Mouse (Mus musculus): ENCODE measurements around the gene Sp100. TPM values are rescaled to one million over a fixed set of nuclear protein-coding genes. Genes with fewer than 3 reads are reported as not detected.
A peak's percentile ranks its signal among the peaks of the same experiment; 100 is the strongest.

The Sp100 gene
- polyA plus RNA-seq, 1 experiment from 2014 or later: 9.9 TPM

GRCm38 (mm10) chr1:85750650-85751049, 100.9 kb downstream of the Sp100 start:
- Histone ChIP-seq H3K36me3 (ENCODE audit: control insufficient read depth, insufficient read depth) (no peaks in the 10 kb centered on the region), H3K4me2 (ENCODE audit: low read depth, low read length) (peak overlapping the region; percentile 7; the same call in 1 of the 2 replicates), H3K9me3 (replicated peaks; ENCODE audit: control insufficient read depth, low read length) (no peaks in the 10 kb centered on the region), H3K9ac (ENCODE audit: low read length) (no peak overlapping the region), H3K27me3 (ENCODE audit: control insufficient read depth, insufficient read depth, low read length) (no peaks in the 10 kb centered on the region), H3K27ac (ENCODE audit: low read length) (no peak overlapping the region), H3K4me1 (ENCODE audit: control insufficient read depth, insufficient read depth, low read length) (peaks cover 6% of the 10 kb centered on the region), H3K4me3 (ENCODE audit: low read length) (no peak overlapping the region)
- WGBS: 66% methylated on average over 4 of the region's 4 CpGs
- no peak for ATAC-seq (replicated peaks; ENCODE audit: extremely low read depth, insufficient read depth, low FRiP score)

GRCm38 (mm10) chr1:85751494-85751893, 101.7 kb downstream of the Sp100 start:
- peak overlapping the region; percentile 2; the same call in 1 of the 2 replicates for H3K9ac ChIP-seq (ENCODE audit: low read length)
- H3K9me3 ChIP-seq (replicated peaks; ENCODE audit: control insufficient read depth, low read length): no peaks in the 10 kb centered on the region
- H3K27ac ChIP-seq (ENCODE audit: low read length): peak overlapping the region; percentile 57
- 27% methylated on average over 6 of the region's 6 CpGs for WGBS
- peaks cover 6% of the 10 kb centered on the region for H3K4me1 ChIP-seq (ENCODE audit: control insufficient read depth, insufficient read depth, low read length)
- H3K4me2 ChIP-seq (ENCODE audit: low read depth, low read length): peak overlapping the region; percentile 5
- H3K4me3 ChIP-seq (ENCODE audit: low read length): no peak overlapping the region; the same call in 1 of the 2 replicates
- no peaks in the 10 kb centered on the region for H3K27me3 ChIP-seq (ENCODE audit: control insufficient read depth, insufficient read depth, low read length)
- ATAC-seq (replicated peaks; ENCODE audit: extremely low read depth, insufficient read depth, low FRiP score): peak; percentile 80
- no peaks in the 10 kb centered on the region for H3K36me3 ChIP-seq (ENCODE audit: control insufficient read depth, insufficient read depth)

- Histone ChIP-seq H3K27ac (ENCODE audit: low read length) (peak overlapping the region; percentile 57), H3K4me1 (ENCODE audit: control insufficient read depth, insufficient read depth, low read length) (peaks cover 6% of the 10 kb centered on the region), H3K9ac (ENCODE audit: low read length) (peak overlapping the region; percentile 2; the same call in 1 of the 2 replicates), H3K4me3 (ENCODE audit: low read length) (no peak overlapping the region; the same call in 1 of the 2 replicates), H3K27me3 (ENCODE audit: control insufficient read depth, insufficient read depth, low read length) (no peaks in the 10 kb centered on the region), H3K4me2 (ENCODE audit: low read depth, low read length) (peak overlapping the region; percentile 5), H3K9me3 (replicated peaks; ENCODE audit: control insufficient read depth, low read length) (no peaks in the 10 kb centered on the region), H3K36me3 (ENCODE audit: control insufficient read depth, insufficient read depth) (no peaks in the 10 kb centered on the region)
- 69% methylated on average over 11 of the region's 11 CpGs for WGBS
- ATAC-seq (replicated peaks; ENCODE audit: extremely low read depth, insufficient read depth, low FRiP score): peak; percentile 17; the same call in 1 of the 2 replicates
Observed at GRCm38 (mm10) chr1:85751932-85752680, 102.3 kb downstream of the Sp100 start.

GRCm38 (mm10) chr1:85757531-85758230, 107.9 kb downstream of the Sp100 start:
- Histone ChIP-seq H3K4me1 (ENCODE audit: control insufficient read depth, insufficient read depth, low read length) (peaks cover 9% of the 10 kb centered on the region), H3K9me3 (replicated peaks; ENCODE audit: control insufficient read depth, low read length) (no peaks in the 10 kb centered on the region), H3K9ac (ENCODE audit: low read length) (peak overlapping the region; percentile 51; the same call in 1 of the 2 replicates), H3K27ac (ENCODE audit: low read length) (no peak overlapping the region), H3K4me2 (ENCODE audit: low read depth, low read length) (peak overlapping the region; percentile 43; the same call in 1 of the 2 replicates), H3K36me3 (ENCODE audit: control insufficient read depth, insufficient read depth) (no peaks in the 10 kb centered on the region), H3K27me3 (ENCODE audit: control insufficient read depth, insufficient read depth, low read length) (no peaks in the 10 kb centered on the region), H3K4me3 (ENCODE audit: low read length) (no peak overlapping the region; the same call in 1 of the 2 replicates)
- ATAC-seq (replicated peaks; ENCODE audit: extremely low read depth, insufficient read depth, low FRiP score): no peak
- 69% methylated on average over 6 of the region's 6 CpGs for WGBS

- H3K4me2 ChIP-seq (ENCODE audit: low read depth, low read length): peak overlapping the region; percentile 43
- H3K36me3 ChIP-seq (ENCODE audit: control insufficient read depth, insufficient read depth): no peaks in the 10 kb centered on the region
- H3K27me3 ChIP-seq (ENCODE audit: control insufficient read depth, insufficient read depth, low read length): no peaks in the 10 kb centered on the region
- peak overlapping the region; percentile 51 for H3K9ac ChIP-seq (ENCODE audit: low read length)
- ATAC-seq (replicated peaks; ENCODE audit: extremely low read depth, insufficient read depth, low FRiP score): no peak; the same call in 1 of the 2 replicates
- H3K27ac ChIP-seq (ENCODE audit: low read length): 0 out of 2 replicates have a peak overlapping the region, but pooled peaks have one; percentile 25
- WGBS: 22% methylated on average over 14 of the region's 14 CpGs
- H3K9me3 ChIP-seq (replicated peaks; ENCODE audit: control insufficient read depth, low read length): no peaks in the 10 kb centered on the region
- peaks cover 9% of the 10 kb centered on the region for H3K4me1 ChIP-seq (ENCODE audit: control insufficient read depth, insufficient read depth, low read length)
- peak overlapping the region; percentile 10 for H3K4me3 ChIP-seq (ENCODE audit: low read length)
Observed at GRCm38 (mm10) chr1:85758231-85758968, 108.6 kb downstream of the Sp100 start.

- H3K4me3 ChIP-seq (ENCODE audit: low read length): no peak overlapping the region
- no peak overlapping the region for H3K27ac ChIP-seq (ENCODE audit: low read length)
- H3K9ac ChIP-seq (ENCODE audit: low read length): no peak overlapping the region
- H3K4me1 ChIP-seq (ENCODE audit: control insufficient read depth, insufficient read depth, low read length): peaks cover 9% of the 10 kb centered on the region
- 11% methylated on average over 1 of the region's 1 CpGs for WGBS
- no peaks in the 10 kb centered on the region for H3K27me3 ChIP-seq (ENCODE audit: control insufficient read depth, insufficient read depth, low read length)
- H3K36me3 ChIP-seq (ENCODE audit: control insufficient read depth, insufficient read depth): no peaks in the 10 kb centered on the region
- H3K4me2 ChIP-seq (ENCODE audit: low read depth, low read length): no peak overlapping the region; the same call in 1 of the 2 replicates
- H3K9me3 ChIP-seq (replicated peaks; ENCODE audit: control insufficient read depth, low read length): no peaks in the 10 kb centered on the region
- no peak for ATAC-seq (replicated peaks; ENCODE audit: extremely low read depth, insufficient read depth, low FRiP score)
Observed at GRCm38 (mm10) chr1:85758969-85759293, 109.1 kb downstream of the Sp100 start.

Small RNA genes within 50 kb of the gene (microRNA-seq; reads per million reads assigned to microRNA genes)
- not detected for gene Mir8096

Other genes starting within 250 kb of the Sp100 start
- gene G530012D18Rik, start 74.3 kb upstream of the Sp100 start, polyA plus RNA-seq (2015; fragmentation: Nextera tagmentation; extraction: Ambion mirVana): not detected in 2 replicates
- 6.3 and 14.1 TPM in 2 replicates for gene Sp110, start 51.2 kb upstream of the Sp100 start, polyA plus RNA-seq (2015; fragmentation: Nextera tagmentation; extraction: Ambion mirVana)
- 3.1 and 3.2 TPM in 2 replicates for gene Sp140, start 49.6 kb upstream of the Sp100 start, polyA plus RNA-seq (2015; fragmentation: Nextera tagmentation; extraction: Ambion mirVana)
- gene A630001G21Rik, start 128.7 kb downstream of the Sp100 start, polyA plus RNA-seq (2015; fragmentation: Nextera tagmentation; extraction: Ambion mirVana): 0.86 and 2.6 TPM in 2 replicates
- gene Cab39, start 143.5 kb downstream of the Sp100 start, polyA plus RNA-seq (2015; fragmentation: Nextera tagmentation; extraction: Ambion mirVana): 23.5 and 24.1 TPM in 2 replicates
- gene Itm2c, start 244.3 kb downstream of the Sp100 start, polyA plus RNA-seq (2015; fragmentation: Nextera tagmentation; extraction: Ambion mirVana): 188 TPM in 2 replicates

Measured in heart, embryonic 16.5 days (tissue).